ENCODE assay signal across 11 mouse cellular contexts in genomic region chr16:87364231-87364630, GRCm38 (mm10). TPM values are rescaled to one million over a fixed set of nuclear protein-coding genes. Genes with fewer than 3 reads are reported as not detected.
DNase-seq lines count a peak whose midpoint lies in the region; ATAC-seq lines count a peak whose summit lies in the region.
"Had no signal": no experiment of that assay in that cellular context is flagged by ENCODE, and none has a peak within 500 bp of the region (broad histone marks: within the 10 kb centered on the region; RNA-seq: fewer than 3 reads in every experiment).

No protein-coding gene starts in this region.

- ATAC-seq in granulocyte monocyte progenitor cell, adult 5-6 weeks (replicated peaks; ENCODE audit: poor library complexity, severe bottlenecking): no peak
- ATAC-seq: forebrain, embryonic 15.5 days had no signal

- DNase-seq in gastrocnemius, postnatal 4 days (ENCODE audit: low spot score in 2 of 2): peak; percentile 33 to 60
- no peak for DNase-seq in gastrocnemius, adult 8-10 months (ENCODE audit: low spot score in 2 of 2)
- DNase-seq in ovary, postnatal 36 days (ENCODE audit: low spot score): peak; percentile 28
- DNase-seq in ovary, postnatal 10 days (ENCODE audit: low spot score): no peak
- DNase-seq in heart, postnatal 4 days: peak; percentile 66
- peak; percentile 25 to 67 for DNase-seq in lung, postnatal 4 days
- no peak for DNase-seq in left cerebral cortex, adult 8-10 months (ENCODE audit: low spot score in 2 of 2)
- DNase-seq: spleen, adult 18-20 months; thymus, postnatal 36 days had no signal

RNA-seq across cellular contexts. Expression of gene N6amt1, which starts 10.2 kb away (rescaled TPM):
- total RNA-seq in gastrocnemius, postnatal 4 days (2021): 10 to 100 TPM; 14.0 to 14.4 TPM
- 10 to 100 TPM in 1 of 4 experiments, 1 to 10 TPM in 3; 7.9 to 10.7 (median 8.8) TPM for total RNA-seq in gastrocnemius, adult 8-10 months (2022)
- 10 to 100 TPM; 29.1 to 31.5 TPM for total RNA-seq in heart, postnatal 4 days (2021)
- 10 to 100 TPM; 16.4 to 17.3 (median 16.9) TPM for total RNA-seq in left cerebral cortex, adult 8-10 months (2022)
- 7.8 and 19.6 TPM in 2 replicates for total RNA-seq in granulocyte monocyte progenitor cell, adult 5-6 weeks (2014; fragmentation: Nextera tagmentation)
- 10.0 and 13.2 TPM in 2 replicates for total RNA-seq in granulocyte monocyte progenitor cell, adult 5-6 weeks (2017)

Comparison
In these comparisons a context has a peak if more than half of its experiments do, and no peak if none do; other contexts are left out.
1. DNase-seq: peak in gastrocnemius, postnatal 4 days (2 of 2), ovary, postnatal 36 days (single experiment), heart, postnatal 4 days (single experiment) and lung, postnatal 4 days (2 of 2); none in gastrocnemius, adult 8-10 months (0 of 2), ovary, postnatal 10 days (single experiment) and left cerebral cortex, adult 8-10 months (0 of 2).